Mouse (Mus musculus) brown adipose tissue, adult 24 weeks (tissue): ENCODE results near the gene Hist2h4. TPM values are rescaled to one million over a fixed set of nuclear protein-coding genes. Genes with fewer than 3 reads are reported as not detected.
A peak's percentile ranks its signal among the peaks of the same experiment; 100 is the strongest.
"Not testable (repeated sequence)": the region's sequence is repeated elsewhere in the genome, so short reads cannot be mapped to it uniquely, and the experiment has no call there.

Experiments
- H3K27ac ChIP-seq: fragments of 200-500 bp; replicated peaks from 2 replicates; pipeline ENCODE4 v1.5.1; 2012; ENCODE audit warnings: low read depth, mild to moderate bottlenecking, low read length
- H3K4me1 ChIP-seq: fragments of 200-500 bp; 2 replicates; pipeline ENCODE4 v1.6.1; 2012; ENCODE audit warnings: low read length, mixed read lengths; ENCODE audit not compliant: control insufficient read depth, insufficient read depth, insufficient read length
- H3K4me3 ChIP-seq: fragments of 200-500 bp; 2 replicates; pipeline ENCODE4 v1.5.1; 2012; ENCODE audit warnings: low read depth, mild to moderate bottlenecking, low read length, moderate library complexity; ENCODE audit not compliant: insufficient read depth
- polyA plus RNA-seq: library from polyadenylated mRNA; stranded (reverse); fragments of >200 nt; gene quantifications from 2 replicates; pipeline ENCODE4 v1.2.4, GENCODE M21; 2012; ENCODE audit not compliant: missing spikeins, insufficient read depth, insufficient read length

Gene Hist2h4
- polyA plus RNA-seq, 1 experiment: 0.83 TPM

DNA sequence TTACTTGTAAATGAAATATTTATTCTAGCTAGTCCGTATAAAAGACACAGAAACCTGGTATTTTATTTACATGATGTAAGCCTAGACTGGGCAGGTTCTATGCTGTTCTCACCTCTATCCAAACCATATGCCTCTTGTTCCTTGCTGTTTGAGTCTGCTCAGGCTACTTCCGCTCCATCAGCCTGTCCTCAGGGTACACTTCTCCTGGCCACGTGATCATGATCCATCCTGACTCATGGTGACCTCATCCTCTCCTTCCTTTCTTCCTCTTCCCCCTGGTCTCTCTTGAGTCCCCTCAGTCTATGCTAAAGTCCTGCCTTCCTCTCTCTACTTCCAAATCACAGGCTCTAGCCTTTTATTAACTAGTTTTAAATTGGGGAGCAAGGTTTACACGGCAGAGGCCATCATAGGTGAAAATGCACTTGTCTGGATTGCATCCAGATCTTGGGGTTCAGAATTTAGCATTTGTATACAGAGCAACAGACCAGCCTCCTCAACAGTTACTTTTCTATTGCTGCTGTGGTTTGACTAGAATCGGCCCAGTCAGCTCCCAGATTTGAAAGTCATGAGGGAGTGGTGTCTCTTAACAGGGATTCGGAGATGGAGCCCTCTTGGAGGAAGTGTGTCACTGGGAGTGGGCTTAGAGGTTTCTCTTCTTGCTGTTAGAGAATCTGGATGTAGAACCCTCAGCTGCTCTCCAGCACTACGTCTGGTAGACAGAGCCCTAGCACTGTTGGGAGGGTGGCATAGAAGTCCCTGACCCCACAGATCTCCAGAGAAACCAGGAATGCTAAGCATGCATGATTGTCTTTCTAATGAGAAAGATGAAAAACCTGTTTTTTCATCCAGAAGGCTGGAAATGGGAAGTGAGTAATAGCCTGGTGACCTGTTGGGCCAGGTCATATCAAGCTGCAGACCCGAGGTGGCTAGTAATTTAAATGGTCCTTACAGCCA is 36.1 kb downstream of the Hist2h4 start:
- Histone ChIP-seq H3K4me1 (peaks cover 2% of the 10 kb centered on the region; the same call in 1 of the 2 replicates), H3K27ac (peak overlapping the region; percentile 35; the same call in 1 of the 2 replicates), H3K4me3 (no peak overlapping the region)

DNA sequence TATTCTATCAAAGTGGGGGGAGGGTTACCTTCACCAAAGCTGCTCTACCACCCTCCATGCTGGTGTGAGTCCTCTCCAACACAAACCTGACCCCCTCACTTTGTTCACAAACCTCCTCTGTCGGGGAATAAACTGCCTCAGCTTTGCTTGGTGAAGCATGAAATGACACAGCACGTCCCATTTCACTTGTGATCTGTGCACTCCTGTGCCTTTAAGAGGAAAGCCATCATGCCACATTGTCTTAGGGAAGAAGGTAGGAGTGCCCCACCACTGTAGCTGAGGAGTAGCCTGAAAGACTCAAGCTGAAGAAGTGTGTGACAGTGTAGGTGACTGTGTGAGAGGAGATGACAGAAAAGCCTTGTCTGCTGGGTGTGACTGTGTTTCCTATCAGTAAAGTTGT is 37.7 kb downstream of the Hist2h4 start:
- Histone ChIP-seq H3K27ac (no peak overlapping the region), H3K4me3 (no peak overlapping the region), H3K4me1 (peaks cover 6% of the 10 kb centered on the region)

DNA sequence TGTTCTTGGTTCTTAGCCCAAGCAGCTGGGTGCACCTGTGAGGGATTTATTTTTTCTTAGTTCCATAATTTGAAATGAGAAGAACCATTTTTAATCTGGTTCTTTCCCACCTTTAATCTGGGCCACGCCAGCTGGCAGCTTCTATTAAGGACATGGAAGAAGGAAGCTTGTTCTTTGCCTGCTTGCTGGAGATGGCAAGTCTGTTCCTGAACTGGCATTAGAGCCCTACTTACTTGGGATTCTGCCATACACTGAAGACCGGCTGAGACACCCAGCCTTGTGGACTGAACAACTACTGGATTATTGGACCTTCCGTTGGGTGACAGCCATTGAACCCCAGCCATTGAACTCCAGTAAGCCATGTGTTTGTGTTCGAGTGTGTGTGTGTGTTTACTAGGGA is 40.3 kb downstream of the Hist2h4 start:
- Histone ChIP-seq H3K4me1 (peaks cover 6% of the 10 kb centered on the region), H3K4me3 (no peak overlapping the region), H3K27ac (no peak overlapping the region)

DNA sequence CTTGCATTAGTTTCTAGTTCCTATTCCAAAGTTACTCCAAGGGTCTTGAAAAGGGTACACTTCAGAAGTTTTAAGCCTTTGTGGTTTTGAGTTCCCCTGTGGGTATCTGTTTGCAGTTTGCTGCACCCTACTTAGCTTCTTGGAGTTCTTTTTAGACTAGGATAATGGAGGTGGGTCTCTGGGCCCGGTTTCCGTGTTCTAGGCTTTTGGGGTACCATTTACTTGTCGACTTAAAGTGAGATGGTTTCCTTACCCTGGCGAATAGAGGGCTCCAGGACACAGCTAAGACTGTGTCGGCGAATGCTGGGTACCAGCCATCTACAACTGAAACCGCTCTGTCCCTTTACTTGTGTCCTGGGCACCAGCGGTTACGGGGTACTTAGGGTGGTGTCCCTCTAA is 41.5 kb downstream of the Hist2h4 start:
- H3K27ac ChIP-seq: peak overlapping the region; percentile 83
- H3K4me1 ChIP-seq: peaks cover 6% of the 10 kb centered on the region
- peak overlapping the region; percentile 69 for H3K4me3 ChIP-seq

DNA sequence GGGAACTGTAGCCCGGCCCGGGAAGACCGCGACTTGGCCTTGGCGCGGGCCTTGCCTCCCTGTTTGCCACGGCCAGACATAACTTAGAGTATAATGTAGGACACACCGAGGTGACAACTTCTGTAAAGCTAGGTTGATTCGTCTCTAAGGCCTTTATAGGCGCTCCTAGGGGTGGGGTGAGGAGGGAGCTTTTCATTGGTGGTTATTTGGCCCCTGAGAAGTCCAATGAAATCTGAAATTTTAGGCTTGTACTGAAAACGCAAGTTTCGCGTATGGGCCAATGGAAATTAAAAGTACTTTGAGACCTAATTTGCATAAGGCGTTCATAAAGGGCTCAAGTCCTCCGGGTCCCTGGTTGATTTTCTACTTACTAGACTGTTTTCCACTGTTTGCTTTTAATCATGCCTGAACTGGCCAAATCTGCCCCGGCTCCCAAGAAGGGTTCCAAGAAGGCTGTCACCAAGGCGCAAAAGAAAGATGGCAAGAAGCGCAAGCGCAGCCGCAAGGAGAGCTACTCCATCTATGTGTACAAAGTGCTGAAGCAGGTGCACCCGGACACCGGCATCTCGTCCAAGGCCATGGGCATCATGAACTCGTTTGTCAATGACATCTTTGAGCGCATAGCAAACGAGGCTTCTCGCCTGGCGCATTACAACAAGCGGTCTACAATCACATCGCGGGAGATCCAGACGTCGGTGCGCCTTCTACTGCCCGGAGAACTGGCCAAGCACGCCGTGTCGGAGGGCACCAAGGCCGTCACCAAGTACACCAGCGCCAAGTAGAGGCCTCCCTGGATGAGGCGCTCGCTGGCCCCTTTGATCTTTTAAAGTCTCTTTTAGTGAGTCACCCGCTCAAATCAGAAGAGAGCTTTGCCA is 42.1 kb downstream of the Hist2h4 start, which contains the start of the genes Hist2h2ac and Hist2h2be:
Hist2h2ac (minus strand) TSS at position 116 of the 875 bp plus-strand sequence.
Hist2h2be (plus strand) TSS at position 355 of the 875 bp plus-strand sequence.
- H3K27ac ChIP-seq: peak within 1 kb of the TSS; percentile 87
- peaks cover 6% of the 10 kb centered on the region for H3K4me1 ChIP-seq
- peak within 1 kb of the TSS; percentile 85 for H3K4me3 ChIP-seq

DNA sequence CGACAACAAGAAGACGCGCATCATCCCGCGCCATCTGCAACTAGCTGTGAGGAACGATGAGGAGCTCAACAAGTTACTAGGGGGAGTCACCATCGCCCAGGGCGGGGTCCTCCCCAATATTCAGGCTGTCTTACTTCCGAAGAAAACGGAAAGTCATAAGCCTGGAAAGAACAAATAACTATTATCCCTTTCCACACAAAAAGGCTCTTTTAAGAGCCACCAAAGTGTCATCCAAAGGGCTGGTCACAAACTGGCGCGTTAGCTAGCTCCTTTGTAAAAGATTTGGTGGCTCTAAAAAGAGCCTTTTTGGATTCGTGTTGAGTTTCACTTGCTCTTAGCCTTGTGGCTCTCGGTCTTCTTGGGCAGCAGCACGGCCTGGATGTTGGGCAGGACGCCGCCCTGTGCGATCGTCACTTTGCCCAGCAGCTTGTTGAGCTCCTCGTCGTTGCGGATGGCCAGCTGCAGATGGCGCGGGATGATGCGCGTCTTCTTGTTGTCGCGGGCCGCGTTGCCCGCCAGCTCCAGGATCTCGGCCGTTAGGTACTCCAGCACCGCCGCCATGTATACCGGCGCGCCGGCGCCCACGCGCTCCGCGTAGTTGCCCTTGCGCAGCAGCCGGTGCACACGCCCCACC is 42.9 kb downstream of the Hist2h4 start:
- Histone ChIP-seq H3K4me3 (peak overlapping the region; percentile 85), H3K27ac (peak overlapping the region; percentile 87)
- H3K4me1 ChIP-seq: not testable (repeated sequence)

DNA sequence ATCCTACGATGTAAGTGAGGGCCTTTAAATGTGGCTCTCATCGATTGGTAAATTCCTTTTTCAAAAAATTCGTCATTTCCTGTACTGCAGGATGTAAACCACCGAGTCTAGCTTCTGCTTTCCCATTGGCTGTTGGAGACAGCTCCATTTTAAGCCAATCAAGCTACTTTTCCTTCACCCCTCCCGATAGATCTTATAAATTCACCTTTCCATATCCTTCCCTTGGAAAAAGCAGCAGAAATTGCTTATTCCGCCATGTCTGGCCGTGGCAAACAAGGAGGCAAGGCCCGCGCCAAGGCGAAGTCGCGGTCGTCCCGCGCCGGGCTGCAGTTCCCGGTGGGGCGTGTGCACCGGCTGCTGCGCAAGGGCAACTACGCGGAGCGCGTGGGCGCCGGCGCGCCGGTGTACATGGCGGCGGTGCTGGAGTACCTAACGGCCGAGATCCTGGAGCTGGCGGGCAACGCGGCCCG is 43.4 kb downstream of the Hist2h4 start, which contains the start of the genes Bola1 and Hist2h2ab:
Bola1 (minus strand) TSS at position 49 of the 470 bp plus-strand sequence.
Hist2h2ab (plus strand) TSS at position 205 of the 470 bp plus-strand sequence.
- H3K4me3 ChIP-seq: peak within 1 kb of the TSS; percentile 85
- H3K4me1 ChIP-seq: peaks cover 6% of the 10 kb centered on the region
- H3K27ac ChIP-seq: peak within 1 kb of the TSS; percentile 89

DNA sequence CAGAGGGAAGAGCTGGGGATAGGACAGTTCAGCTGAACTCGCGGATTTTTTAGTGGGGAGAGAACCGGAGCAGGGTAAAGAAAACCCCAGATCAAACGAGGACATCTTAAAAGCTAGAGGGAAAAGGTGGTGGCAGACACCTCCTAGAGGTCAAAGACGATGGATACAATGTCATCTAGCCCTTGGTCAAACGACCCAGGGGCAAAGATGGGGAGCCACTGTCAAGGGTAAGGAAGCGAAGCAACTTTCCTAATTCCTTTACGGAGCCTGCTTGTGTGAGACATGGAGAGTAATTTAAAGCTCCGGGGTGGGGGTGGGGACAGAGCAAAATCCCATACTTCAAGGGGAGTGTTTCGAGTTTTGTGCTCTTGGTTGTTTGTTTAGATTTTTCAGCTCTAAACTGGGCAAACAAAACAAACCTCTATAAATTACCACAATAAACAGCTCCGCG is 43.9 kb downstream of the Hist2h4 start:
- peak overlapping the region; percentile 85 for H3K4me3 ChIP-seq
- H3K27ac ChIP-seq: peak overlapping the region; percentile 89
- peaks cover 6% of the 10 kb centered on the region for H3K4me1 ChIP-seq

Other genes with a start within 250 kb of the Hist2h4 start
- gene Vps45, start 204.8 kb downstream of the Hist2h4 start, polyA plus RNA-seq: 16.6 and 23.7 TPM in 2 replicates
- gene Otud7b, start 158.8 kb downstream of the Hist2h4 start, polyA plus RNA-seq: 6.9 and 8.3 TPM in 2 replicates
- 2.8 and 2.9 TPM in 2 replicates for gene Mtmr11, start 101.3 kb downstream of the Hist2h4 start, polyA plus RNA-seq
- 11.4 and 13.6 TPM in 2 replicates for gene Sf3b4, start 91.0 kb downstream of the Hist2h4 start, polyA plus RNA-seq
- not detected in 2 replicates for gene Sv2a, start 82.2 kb downstream of the Hist2h4 start, polyA plus RNA-seq
- 36.7 and 42.5 TPM in 2 replicates for gene Bola1, start 43.6 kb downstream of the Hist2h4 start, polyA plus RNA-seq
- gene Hist2h2ab, start 43.4 kb downstream of the Hist2h4 start, polyA plus RNA-seq: not detected in 2 replicates
- gene Hist2h2ac, start 42.4 kb downstream of the Hist2h4 start, polyA plus RNA-seq: not detected in 2 replicates
- 13.2 and 16.0 TPM in 2 replicates for gene Hist2h2be, start 42.2 kb downstream of the Hist2h4 start, polyA plus RNA-seq
- gene Hist2h3c2, start 24.2 kb downstream of the Hist2h4 start, polyA plus RNA-seq: 3.3 and 5.7 TPM in 2 replicates
- 115 and 122 TPM in 2 replicates for gene Hist2h2aa2, start 23.0 kb downstream of the Hist2h4 start, polyA plus RNA-seq
- gene Hist2h2aa1, start 17.8 kb downstream of the Hist2h4 start, polyA plus RNA-seq: not detected in 2 replicates
- gene Hist2h3c1, start 16.6 kb downstream of the Hist2h4 start, polyA plus RNA-seq: not detected in 2 replicates
- gene Hist2h3b, start 5.3 kb upstream of the Hist2h4 start, polyA plus RNA-seq: not detected in 2 replicates
- gene Hist2h2bb, start 6.4 kb upstream of the Hist2h4 start, polyA plus RNA-seq: not detected in 2 replicates
- gene Fcgr1, start 30.7 kb upstream of the Hist2h4 start, polyA plus RNA-seq: 1.3 and 2.1 TPM in 2 replicates
- not detected in 2 replicates for gene BC107364, start 189.0 kb upstream of the Hist2h4 start, polyA plus RNA-seq